Mouse (Mus musculus): Measurements from ENCODE around the gene Atp2b1. TPM values are rescaled to one million over a fixed set of nuclear protein-coding genes. Genes with fewer than 3 reads are reported as not detected.

Gene Atp2b1
- total RNA-seq (2014; rRNA removed) (200 and 203 TPM in 2 replicates), polyA plus RNA-seq (2015; fragmentation: Nextera tagmentation; extraction: Ambion mirVana) (214 and 319 TPM in 2 replicates)

DNA sequence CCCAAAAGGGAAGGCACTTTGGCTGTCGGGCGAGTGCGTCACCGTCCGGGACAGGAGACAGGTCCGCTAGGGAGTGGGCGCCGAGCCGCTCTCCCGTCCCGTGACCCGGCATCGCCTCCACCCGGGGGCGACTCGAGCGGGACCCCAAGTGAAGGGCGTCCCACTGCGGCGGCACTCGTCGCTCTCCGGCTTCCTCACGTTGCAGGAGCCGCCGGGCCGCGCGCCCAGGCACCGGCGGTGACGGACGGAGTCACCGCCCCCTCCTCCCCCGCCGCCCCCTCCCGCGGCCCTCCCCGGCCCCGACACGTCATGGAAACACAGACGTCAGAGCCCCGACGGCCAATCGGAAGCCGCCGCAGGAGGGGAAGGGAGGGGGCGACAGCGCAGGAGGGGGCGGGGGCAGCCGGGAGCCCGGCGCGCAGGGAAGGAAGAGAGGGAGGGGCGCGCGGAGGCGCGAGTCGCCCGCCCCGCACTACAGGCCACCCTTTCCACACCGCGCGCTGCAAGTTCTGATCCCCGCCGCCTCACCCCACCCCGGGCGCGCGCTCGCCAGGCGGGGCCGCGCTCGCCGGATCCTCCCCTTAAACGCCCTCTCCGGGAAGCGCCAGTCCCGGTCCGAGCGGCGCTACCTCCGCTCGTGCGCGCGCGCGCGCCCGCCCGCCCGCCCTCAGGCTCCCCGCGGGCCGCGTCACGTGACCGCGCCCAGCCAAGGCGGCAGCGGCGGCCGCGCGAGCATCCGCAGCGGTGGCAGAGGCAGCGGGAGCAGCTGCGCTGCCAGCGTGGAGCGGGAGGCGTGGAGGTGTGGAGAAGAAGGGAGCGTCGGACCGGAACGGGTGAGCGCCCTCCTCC lies at the start of gene Atp2b1:
TSS of gene Atp2b1 (plus strand) at position 446 of the 849 bp plus-strand sequence.
- DNase-seq, result peak; percentile 98
- Histone ChIP-seq H3K9me3 (ENCODE audit: low read length) (no peaks in the 10 kb centered on the region), H3K27ac (ENCODE audit: low read depth, low read length) (peak within 1 kb of the TSS; percentile 99), H3K9ac (peak within 1 kb of the TSS; percentile 97), H3K36me3 (ENCODE audit: insufficient read depth) (no peaks in the 10 kb centered on the region), H3K27me3 (ENCODE audit: insufficient read depth, low read length) (no peaks in the 10 kb centered on the region), H3K4me2 (ENCODE audit: low read depth) (peak within 1 kb of the TSS; percentile 84), H3K4me1 (ENCODE audit: insufficient read depth) (peaks cover 10% of the 10 kb centered on the region), H3K4me3 (ENCODE audit: low read depth, low read length) (peak within 1 kb of the TSS; percentile 93)
- TF ChIP-seq CTCF (IDR thresholded peaks at IDR 0.05; ENCODE audit: low read depth), result peak; percentile 43; the same call in 1 of the 2 replicates
- peak; percentile 93 for ATAC-seq
- under 1% methylated on average over 81 of the region's 120 CpGs for WGBS

DNA sequence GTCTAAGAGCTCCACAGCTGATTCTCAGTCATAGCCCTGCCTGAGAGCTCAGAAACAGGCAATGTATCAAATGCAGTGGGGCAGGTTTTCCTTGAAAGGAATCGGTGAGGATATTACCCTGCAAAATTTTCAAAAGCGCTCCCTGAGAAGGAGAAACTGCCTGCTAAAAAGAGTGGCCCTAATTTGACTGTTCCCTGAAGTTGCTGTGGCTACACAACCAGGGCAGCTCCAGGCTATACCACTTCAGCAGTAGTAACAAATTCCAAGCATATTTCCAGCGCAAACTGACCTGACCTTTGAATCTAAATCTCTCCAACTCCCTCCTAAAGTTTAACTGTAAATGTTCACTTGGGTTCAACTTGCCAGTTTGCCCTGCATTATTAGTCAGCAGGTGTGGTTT lies 49.4 kb upstream of the Atp2b1 start:
- DNase-seq (no peak), ATAC-seq (no peak)
- no peak overlapping the region for H3K4me3 ChIP-seq (ENCODE audit: low read depth, low read length)
- 89% methylated on average over 3 of the region's 3 CpGs for WGBS
- H3K27ac ChIP-seq (ENCODE audit: low read depth, low read length), result no peak overlapping the region
- H3K9me3 ChIP-seq (ENCODE audit: low read length), result no peaks in the 10 kb centered on the region
- H3K27me3 ChIP-seq (ENCODE audit: insufficient read depth, low read length), result no peaks in the 10 kb centered on the region
- no peak overlapping the region for H3K4me2 ChIP-seq (ENCODE audit: low read depth)
- H3K9ac ChIP-seq, result no peak overlapping the region
- no peak for TF ChIP-seq CTCF (IDR thresholded peaks at IDR 0.05; ENCODE audit: low read depth)
- H3K4me1 ChIP-seq (ENCODE audit: insufficient read depth), result no peaks in the 10 kb centered on the region
- H3K36me3 ChIP-seq (ENCODE audit: insufficient read depth), result no peaks in the 10 kb centered on the region

DNA sequence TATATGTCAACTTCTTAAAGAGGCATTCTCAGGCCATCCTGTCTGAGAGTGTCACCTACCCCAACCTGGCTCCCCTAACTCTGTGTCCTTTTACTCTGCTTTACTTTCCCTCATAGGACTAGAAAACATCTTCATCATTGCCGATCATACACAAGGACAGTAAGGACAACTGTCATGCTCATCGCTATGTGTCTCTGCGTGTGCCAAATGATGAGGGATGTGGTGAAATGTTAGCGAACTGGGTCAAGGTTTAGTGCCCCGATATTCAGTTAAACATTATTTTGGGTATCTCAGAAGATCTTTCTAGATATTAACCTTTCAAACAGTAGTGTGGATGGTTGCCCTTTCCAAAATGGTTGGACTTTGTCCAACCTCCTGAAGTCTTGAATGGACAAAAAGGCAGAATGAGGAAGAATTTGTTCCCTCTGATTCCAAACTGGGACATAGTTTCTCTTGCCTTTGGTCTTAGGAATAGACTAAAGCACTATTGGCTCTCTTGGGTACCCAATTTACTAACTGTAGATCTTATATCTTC lies 47.3 kb upstream of the Atp2b1 start:
- no peaks in the 10 kb centered on the region for H3K4me1 ChIP-seq (ENCODE audit: insufficient read depth)
- no peaks in the 10 kb centered on the region for H3K27me3 ChIP-seq (ENCODE audit: insufficient read depth, low read length)
- no peak for ATAC-seq
- H3K9ac ChIP-seq, result no peak overlapping the region
- H3K27ac ChIP-seq (ENCODE audit: low read depth, low read length), result no peak overlapping the region
- DNase-seq, result no peak
- no peaks in the 10 kb centered on the region for H3K9me3 ChIP-seq (ENCODE audit: low read length)
- H3K4me3 ChIP-seq (ENCODE audit: low read depth, low read length), result no peak overlapping the region
- H3K36me3 ChIP-seq (ENCODE audit: insufficient read depth), result no peaks in the 10 kb centered on the region
- TF ChIP-seq CTCF (IDR thresholded peaks at IDR 0.05; ENCODE audit: low read depth), result no peak
- WGBS, result 97% methylated on average over 5 of the region's 5 CpGs
- H3K4me2 ChIP-seq (ENCODE audit: low read depth), result no peak overlapping the region

DNA sequence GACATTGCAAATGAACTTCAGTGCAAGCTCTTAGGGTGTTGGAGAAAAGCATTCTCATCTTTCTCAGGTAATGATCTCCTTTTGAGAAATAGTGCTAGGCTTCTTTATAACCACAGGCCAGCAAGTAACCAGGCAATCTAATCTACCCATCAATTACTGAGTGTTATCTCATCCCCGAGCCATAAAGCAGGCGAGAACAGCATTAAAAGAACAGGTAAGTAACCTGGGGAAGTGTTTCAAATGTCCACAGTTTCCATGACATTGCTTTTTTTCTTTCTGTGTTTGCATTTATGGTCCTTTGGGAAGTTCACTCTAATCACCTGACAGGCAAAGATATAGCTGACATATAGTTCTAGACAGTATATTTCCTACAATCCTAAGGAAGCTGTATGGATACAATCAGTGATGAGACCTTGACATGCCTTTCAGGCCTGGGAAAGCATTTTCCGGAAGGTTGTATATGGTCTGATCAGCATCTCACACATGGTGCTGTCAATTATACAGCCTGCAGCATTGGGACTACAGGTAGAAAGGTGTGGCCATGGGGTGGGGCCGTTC lies 45.8 kb upstream of the Atp2b1 start:
- no peak for TF ChIP-seq CTCF (IDR thresholded peaks at IDR 0.05; ENCODE audit: low read depth)
- H3K27me3 ChIP-seq (ENCODE audit: insufficient read depth, low read length), result no peaks in the 10 kb centered on the region
- H3K4me2 ChIP-seq (ENCODE audit: low read depth), result no peak overlapping the region
- ATAC-seq, result no peak
- no peak overlapping the region for H3K4me3 ChIP-seq (ENCODE audit: low read depth, low read length)
- H3K4me1 ChIP-seq (ENCODE audit: insufficient read depth), result no peaks in the 10 kb centered on the region
- no peak overlapping the region for H3K27ac ChIP-seq (ENCODE audit: low read depth, low read length)
- no peak overlapping the region for H3K9ac ChIP-seq
- DNase-seq, result no peak
- no peaks in the 10 kb centered on the region for H3K36me3 ChIP-seq (ENCODE audit: insufficient read depth)
- 90% methylated on average over 4 of the region's 4 CpGs for WGBS
- H3K9me3 ChIP-seq (ENCODE audit: low read length), result no peaks in the 10 kb centered on the region

DNA sequence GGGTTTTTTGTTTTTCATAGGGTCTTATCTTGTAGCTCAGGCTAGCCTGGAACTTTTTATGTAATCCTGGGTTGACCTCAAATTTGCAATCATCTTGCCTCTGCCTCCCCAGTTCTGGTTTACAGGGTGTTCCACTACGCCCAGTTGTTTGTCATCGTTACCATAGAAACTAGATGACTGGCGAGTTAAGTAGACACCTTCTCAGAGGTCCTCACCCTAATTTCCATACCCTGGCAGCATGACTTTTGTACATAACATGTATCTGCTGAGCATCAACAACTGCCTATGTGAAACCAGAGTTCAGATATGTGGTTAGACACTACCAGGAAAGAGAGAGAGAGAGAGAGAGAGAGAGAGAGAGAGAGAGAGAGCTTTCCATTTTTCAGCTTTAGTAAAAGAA lies 36.4 kb upstream of the Atp2b1 start:
- Histone ChIP-seq H3K36me3 (ENCODE audit: insufficient read depth) (no peaks in the 10 kb centered on the region), H3K27me3 (ENCODE audit: insufficient read depth, low read length) (no peaks in the 10 kb centered on the region), H3K4me3 (ENCODE audit: low read depth, low read length) (no peak overlapping the region), H3K4me2 (ENCODE audit: low read depth) (no peak overlapping the region), H3K4me1 (ENCODE audit: insufficient read depth) (no peaks in the 10 kb centered on the region), H3K27ac (ENCODE audit: low read depth, low read length) (no peak overlapping the region), H3K9ac (no peak overlapping the region), H3K9me3 (ENCODE audit: low read length) (no peaks in the 10 kb centered on the region)
- no peak for ATAC-seq
- WGBS, result 67% methylated on average over 3 of the region's 3 CpGs
- no peak for DNase-seq
- no peak for TF ChIP-seq CTCF (IDR thresholded peaks at IDR 0.05; ENCODE audit: low read depth)

DNA sequence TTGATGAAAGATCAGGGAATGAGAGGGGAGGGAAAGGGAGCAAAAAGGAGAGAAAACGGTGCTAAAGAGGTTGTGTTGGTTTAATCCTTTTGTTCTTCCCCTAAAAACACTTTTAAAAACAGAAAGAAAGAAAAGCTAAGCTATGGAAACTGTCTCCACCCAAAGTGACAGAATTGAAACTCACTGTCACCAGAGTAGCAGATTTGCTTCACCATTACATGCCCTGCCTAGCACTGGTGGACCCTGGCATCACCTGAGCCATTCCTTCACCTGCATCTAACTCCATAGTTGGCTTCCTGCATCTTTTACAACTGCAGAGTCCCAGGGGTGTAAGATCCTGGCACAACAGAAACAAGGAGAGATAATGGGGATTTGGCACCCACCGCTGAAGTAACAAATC lies 35.6 kb upstream of the Atp2b1 start:
- Histone ChIP-seq H3K4me3 (ENCODE audit: low read depth, low read length) (no peak overlapping the region), H3K4me2 (ENCODE audit: low read depth) (no peak overlapping the region), H3K27me3 (ENCODE audit: insufficient read depth, low read length) (no peaks in the 10 kb centered on the region), H3K4me1 (ENCODE audit: insufficient read depth) (no peaks in the 10 kb centered on the region), H3K36me3 (ENCODE audit: insufficient read depth) (no peaks in the 10 kb centered on the region), H3K27ac (ENCODE audit: low read depth, low read length) (no peak overlapping the region), H3K9ac (no peak overlapping the region), H3K9me3 (ENCODE audit: low read length) (no peaks in the 10 kb centered on the region)
- 53% methylated on average over 2 of the region's 2 CpGs for WGBS
- TF ChIP-seq CTCF (IDR thresholded peaks at IDR 0.05; ENCODE audit: low read depth), result no peak
- ATAC-seq, result no peak
- no peak for DNase-seq

DNA sequence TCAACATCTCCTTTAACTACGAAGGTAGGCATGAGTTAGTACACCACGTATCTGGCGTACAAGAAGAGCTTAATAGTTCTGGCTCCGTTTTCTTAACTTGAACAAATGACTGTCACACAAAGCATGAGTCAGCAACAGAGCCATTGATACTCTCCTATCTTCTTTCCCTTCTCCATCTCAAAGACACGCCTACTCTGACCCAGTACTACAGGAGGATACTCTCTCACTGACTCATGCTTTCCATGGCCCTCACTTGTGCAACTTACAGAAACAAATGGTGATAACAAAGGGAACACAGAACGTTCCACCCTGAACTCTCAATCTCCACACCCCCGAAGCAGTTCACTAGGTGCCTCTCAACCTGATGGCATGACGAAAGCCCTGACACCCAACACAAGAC lies 34.1 kb upstream of the Atp2b1 start:
- no peaks in the 10 kb centered on the region for H3K36me3 ChIP-seq (ENCODE audit: insufficient read depth)
- ATAC-seq, result no peak
- H3K27me3 ChIP-seq (ENCODE audit: insufficient read depth, low read length), result no peaks in the 10 kb centered on the region
- no peak overlapping the region for H3K9ac ChIP-seq
- no peaks in the 10 kb centered on the region for H3K9me3 ChIP-seq (ENCODE audit: low read length)
- H3K4me2 ChIP-seq (ENCODE audit: low read depth), result no peak overlapping the region
- H3K27ac ChIP-seq (ENCODE audit: low read depth, low read length), result no peak overlapping the region
- no peak for DNase-seq
- WGBS, result 89% methylated on average over 8 of the region's 8 CpGs
- H3K4me3 ChIP-seq (ENCODE audit: low read depth, low read length), result no peak overlapping the region
- no peak for TF ChIP-seq CTCF (IDR thresholded peaks at IDR 0.05; ENCODE audit: low read depth)
- no peaks in the 10 kb centered on the region for H3K4me1 ChIP-seq (ENCODE audit: insufficient read depth)

Measured in forebrain, postnatal 0 days (tissue).